Mouse (Mus musculus): ENCODE measurements at regions not wholly inside any gene's neighbourhood (a gene's known extent, or its start where the extent isn't known, plus 50 kb on each side); places are given as distances from the start of the nearest gene placed in this dataset.

GRCm38 (mm10) chr6:31201375-31201972 is 197.1 kb upstream of the Mkln1 start:
- TF ChIP-seq CTCF (IDR thresholded peaks at IDR 0.05; ENCODE audit: extremely low read depth, insufficient read depth, low read length) (no peak), POLR2A (IDR thresholded peaks at IDR 0.05; ENCODE audit: extremely low read depth, insufficient read depth, low read length) (no peak)

Measured in cortical plate, adult 2 months (tissue).